Mouse (Mus musculus): Measurements from ENCODE around the gene Cygb. TPM values are rescaled to one million over a fixed set of nuclear protein-coding genes. Genes with fewer than 3 reads are reported as not detected.

Cygb gene
- total and polyA plus RNA-seq, 3 experiments = 2.2 to 8.7 TPM; not detected in 1

DNA sequence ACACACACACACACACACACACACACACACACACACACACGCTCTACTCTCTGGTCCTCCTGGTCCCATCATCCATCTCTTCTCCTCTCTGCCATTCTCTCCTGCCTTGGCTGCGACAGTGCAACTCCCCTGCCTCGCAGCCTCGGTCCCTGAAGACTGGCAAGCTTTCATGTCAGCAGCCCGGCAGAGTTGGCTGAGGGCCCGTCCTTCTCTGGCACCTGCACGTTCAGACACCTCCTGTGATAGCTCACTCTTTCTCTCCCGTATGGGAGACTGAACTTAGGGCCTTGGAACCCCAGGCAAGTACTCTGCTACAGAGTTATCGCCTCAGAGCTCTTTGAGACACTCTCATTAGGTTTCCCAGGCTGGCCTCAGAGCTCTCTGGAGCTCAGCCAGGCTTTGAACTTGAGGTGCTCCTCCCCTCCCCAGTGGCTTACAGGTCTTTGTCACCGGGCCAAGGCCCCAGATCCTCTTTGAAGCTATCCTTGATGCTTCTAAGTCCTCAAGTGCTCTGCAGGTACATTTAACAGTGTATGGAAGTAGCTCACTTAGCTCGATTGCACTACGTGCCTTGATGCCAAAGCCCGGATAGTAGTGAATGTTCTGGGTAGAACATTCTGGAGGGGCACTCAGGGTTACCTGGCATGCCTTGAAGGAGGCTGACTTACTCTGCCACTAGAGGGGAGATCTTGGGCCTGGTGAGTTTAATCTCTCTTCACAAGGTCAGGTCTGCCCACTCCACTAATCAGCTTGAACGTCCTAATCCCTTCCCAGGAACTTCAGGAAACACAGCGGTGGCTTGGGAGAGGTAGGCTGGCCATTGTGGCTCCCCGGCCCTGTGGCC is 2.5 kb upstream of the Cygb start:
- DNase-seq (ENCODE audit: low read depth, low spot score) = peak; percentile 97
- Histone ChIP-seq H3K4me1 (ENCODE audit: control insufficient read depth in 1 of 2, insufficient read depth in 2 of 2, low read length in 2 of 2) (peaks cover 11 to 55% of the 10 kb centered on the region in 2 experiments), H3K4me3 (ENCODE audit: control insufficient read depth in 1 of 2, insufficient read depth in 1 of 2, low read depth in 2 of 2, low read length in 2 of 2) (peak overlapping the region; percentile 49 to 54), H3K79me2 (ENCODE audit: control insufficient read depth, insufficient read depth, low read length, poor library complexity) (no peaks in the 10 kb centered on the region; the same call in 1 of the 2 replicates), H3K27ac (ENCODE audit: control insufficient read depth, low read depth, low read length) (peak overlapping the region; percentile 94), H3K9ac (ENCODE audit: control insufficient read depth, low read depth, low read length, poor library complexity, severe bottlenecking) (peak overlapping the region; percentile 76), H3K27me3 (ENCODE audit: control insufficient read depth in 1 of 2, insufficient read depth in 2 of 2, low read length in 2 of 2) (peaks cover 0 to 7% of the 10 kb centered on the region in 2 experiments; a peak in 1 of 4 replicates), H3K36me3 (ENCODE audit: control insufficient read depth in 1 of 2, insufficient read depth in 2 of 2, low read length in 2 of 2) (peaks cover 0 to 19% of the 10 kb centered on the region in 2 experiments; a peak in 2 of 4 replicates), H3K9me3 (replicated peaks; ENCODE audit: insufficient read depth, low read length) (no peaks in the 10 kb centered on the region)
- TF ChIP-seq MAZ (IDR thresholded peaks at IDR 0.05; ENCODE audit: low read depth, low read length) = 0 out of 2 replicates have a peak, but pooled peaks have one; percentile 9
- TF ChIP-seq POLR2AphosphoS2 (IDR thresholded peaks at IDR 0.05; ENCODE audit: low read length) = no peak
- TF ChIP-seq ZKSCAN1 (IDR thresholded peaks at IDR 0.05; ENCODE audit: low read depth, low read length) = no peak
- TF ChIP-seq ELF1 (IDR thresholded peaks at IDR 0.05; ENCODE audit: low read depth, low read length) = no peak
- peak; percentile 50 to 55; a peak in 3 of 4 replicates for TF ChIP-seq POLR2A (IDR thresholded peaks at IDR 0.05; ENCODE audit: control insufficient read depth in 1 of 2, insufficient read depth in 1 of 2, low read depth in 1 of 2, low read length in 2 of 2, poor library complexity in 1 of 2)
- no peak for TF ChIP-seq ZC3H11A (IDR thresholded peaks at IDR 0.05; ENCODE audit: low read depth, low read length)
- TF ChIP-seq CHD1 (IDR thresholded peaks at IDR 0.05; ENCODE audit: low read depth, low read length) = 0 out of 2 replicates have a peak, but pooled peaks have one; percentile 86
- TF ChIP-seq ZMIZ1 (IDR thresholded peaks at IDR 0.05; ENCODE audit: low read depth, low read length) = peak; percentile 10; the same call in 1 of the 2 replicates
- 0 out of 2 replicates have a peak, but pooled peaks have one; percentile 3 for TF ChIP-seq HCFC1 (IDR thresholded peaks at IDR 0.05; ENCODE audit: low read depth, low read length)
- TF ChIP-seq TCF12 (IDR thresholded peaks at IDR 0.05; ENCODE audit: low read depth, low read length) = 0 out of 2 replicates have a peak, but pooled peaks have one; percentile 7
- no peak for TF ChIP-seq KAT2A (conservative IDR thresholded peaks at IDR 0.05; ENCODE audit: low read depth, low read length)
- no peak for TF ChIP-seq RCOR1 (IDR thresholded peaks at IDR 0.05; ENCODE audit: low read depth, low read length)
- TF ChIP-seq MYC (IDR thresholded peaks at IDR 0.05; ENCODE audit: low read depth, low read length) = peak; percentile 69; the same call in 1 of the 2 replicates
- TF ChIP-seq MXI1 (IDR thresholded peaks at IDR 0.05; ENCODE audit: low read depth, low read length) = peak; percentile 60
- TF ChIP-seq UBTF (IDR thresholded peaks at IDR 0.05; ENCODE audit: borderline replicate concordance, insufficient read depth, low read depth, low read length) = peak; percentile 65; the same call in 1 of the 2 replicates
- no peak for TF ChIP-seq GABPA (IDR thresholded peaks at IDR 0.05; ENCODE audit: low read depth, low read length)
- no peak for TF ChIP-seq EP300 (IDR thresholded peaks at IDR 0.05; ENCODE audit: low read depth in 1 of 2, low read length in 2 of 2)
- no peak; a peak in 1 of 6 replicates for TF ChIP-seq CTCF (IDR thresholded peaks at IDR 0.05 in 2 of 3, conservative IDR thresholded peaks at IDR 0.05 in 1 of 3; ENCODE audit: control insufficient read depth in 1 of 3, insufficient read depth in 1 of 3, low read depth in 2 of 3, low read length in 3 of 3, poor library complexity in 1 of 3, severe bottlenecking in 1 of 3)
- peak; percentile 31; the same call in 1 of the 2 replicates for TF ChIP-seq USF1 (IDR thresholded peaks at IDR 0.05; ENCODE audit: low read depth, low read length)
- peak; percentile 41 for TF ChIP-seq BHLHE40 (IDR thresholded peaks at IDR 0.05; ENCODE audit: borderline replicate concordance, low read depth, low read length)
- no peak; the same call in 1 of the 2 replicates for TF ChIP-seq NRF1 (IDR thresholded peaks at IDR 0.05; ENCODE audit: insufficient read depth, low read depth, low read length, poor library complexity, severe bottlenecking)
- TF ChIP-seq USF2 (IDR thresholded peaks at IDR 0.05; ENCODE audit: borderline replicate concordance in 1 of 2, insufficient read depth in 1 of 2, low read depth in 1 of 2, low read length in 2 of 2) = no peak
- no peak for TF ChIP-seq MEF2A (IDR thresholded peaks at IDR 0.05; ENCODE audit: extremely low read depth, insufficient replicate concordance, low read depth, low read length, poor library complexity, severe bottlenecking)
- TF ChIP-seq ZNF384 (IDR thresholded peaks at IDR 0.05; ENCODE audit: low read depth, low read length) = no peak
- no peak for TF ChIP-seq MAX (IDR thresholded peaks at IDR 0.05; ENCODE audit: low read length)
- TF ChIP-seq CHD2 (IDR thresholded peaks at IDR 0.05; ENCODE audit: low read length) = no peak
- TF ChIP-seq MYB (IDR thresholded peaks at IDR 0.05; ENCODE audit: low read depth, low read length) = no peak
- TF ChIP-seq GATA1 (IDR thresholded peaks at IDR 0.05; ENCODE audit: low read depth, low read length) = no peak
- no peak for TF ChIP-seq MAFK (IDR thresholded peaks at IDR 0.05; ENCODE audit: borderline replicate concordance, low read depth, low read length)
- TF ChIP-seq E2F4 (IDR thresholded peaks at IDR 0.05; ENCODE audit: borderline replicate concordance, low read depth, low read length) = no peak
- no peak for TF ChIP-seq JUND (IDR thresholded peaks at IDR 0.05; ENCODE audit: low read depth, low read length)
- peak; percentile 21; the same call in 1 of the 2 replicates for TF ChIP-seq NELFE (IDR thresholded peaks at IDR 0.05; ENCODE audit: low read depth, low read length)
- no peak for TF ChIP-seq SMC3 (IDR thresholded peaks at IDR 0.05; ENCODE audit: low read depth, low read length)
- TF ChIP-seq SIN3A (IDR thresholded peaks at IDR 0.05; ENCODE audit: low read length) = 0 out of 2 replicates have a peak, but pooled peaks have one; percentile 8
